Mouse (Mus musculus) inflammation-experienced regulatory T-cells, adult 6 months (primary cell): ENCODE results near the gene Herc4. TPM values are rescaled to one million over a fixed set of nuclear protein-coding genes. Genes with fewer than 3 reads are reported as not detected.
A peak's percentile ranks its signal among the peaks of the same experiment; 100 is the strongest.
"Not testable (repeated sequence)": the region's sequence is repeated elsewhere in the genome, so short reads cannot be mapped to it uniquely, and the experiment has no call there.

ENCODE experiments used
- ATAC-seq: one replicate; pipeline ENCODE4 v1.8.0; 2017
- polyA plus RNA-seq, 3 experiments: library from polyadenylated mRNA; unstranded; fragments of 100-300 nt; shearing (Covaris generic); gene quantifications; one replicate each; pipeline ENCODE4 v1.2.1; 2017

The Herc4 gene
- polyA plus RNA-seq, 3 experiments from 2014 or later = 62.9 to 89.9 (median 86.7) TPM

DNA sequence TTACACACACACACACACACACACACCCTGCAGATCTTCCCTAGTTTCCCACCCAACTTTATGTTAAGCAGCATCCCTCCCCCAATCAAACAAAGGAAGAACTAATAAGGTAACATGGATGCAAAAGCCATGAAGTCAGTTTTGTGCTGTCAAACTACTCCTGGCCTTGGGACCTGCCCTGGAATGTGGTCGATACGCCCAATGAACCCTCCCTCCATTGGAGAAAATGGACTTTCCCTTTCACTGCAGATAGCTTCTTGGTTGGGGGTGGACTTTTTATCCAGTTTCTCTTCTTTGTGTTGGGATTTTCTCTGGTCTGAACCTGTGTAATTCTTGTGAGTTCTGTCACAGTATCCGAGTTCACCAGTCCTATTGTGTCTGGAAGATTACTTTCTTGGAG, 15.1 kb downstream of the Herc4 start:
- no peak for ATAC-seq

DNA sequence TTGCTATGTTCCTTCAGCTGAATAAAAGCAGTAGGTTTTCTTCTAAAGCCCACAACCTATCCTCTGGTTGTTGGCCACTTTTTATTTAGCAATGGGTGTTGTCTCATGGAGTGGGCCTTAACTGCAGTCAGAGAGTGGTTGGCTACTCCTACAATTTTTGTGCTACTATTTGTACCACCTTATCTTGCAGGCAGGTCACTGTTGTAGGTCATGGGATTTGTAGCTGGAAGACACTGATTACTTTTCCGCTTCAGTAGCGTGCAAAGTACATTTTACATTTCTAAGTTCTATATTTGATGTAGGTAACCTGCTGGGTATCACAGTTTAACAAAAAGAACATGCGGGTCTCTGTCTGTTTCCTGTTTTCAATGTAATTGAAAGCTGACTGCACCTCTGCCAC, 15.7 kb downstream of the Herc4 start:
- ATAC-seq = no peak

DNA sequence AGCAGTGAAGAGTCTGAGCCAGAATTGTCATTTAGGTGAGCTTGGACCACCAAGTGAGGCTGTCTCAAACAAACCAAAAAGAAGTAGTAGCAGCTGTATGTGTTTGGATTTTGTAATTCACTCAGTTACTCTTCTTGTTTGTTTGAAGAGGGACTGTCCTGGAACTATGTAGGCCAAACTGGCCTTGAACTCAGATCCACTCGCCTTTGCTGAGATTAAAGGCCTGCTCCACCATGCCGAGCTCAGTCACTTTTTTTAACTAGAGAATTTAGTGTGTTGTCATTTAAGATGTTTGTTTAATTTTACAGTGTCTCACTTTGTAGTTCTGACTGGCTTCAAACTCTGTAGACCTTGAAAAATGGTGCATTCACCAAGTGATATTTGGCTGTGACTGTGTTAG, 24.3 kb downstream of the Herc4 start:
- ATAC-seq = no peak

DNA sequence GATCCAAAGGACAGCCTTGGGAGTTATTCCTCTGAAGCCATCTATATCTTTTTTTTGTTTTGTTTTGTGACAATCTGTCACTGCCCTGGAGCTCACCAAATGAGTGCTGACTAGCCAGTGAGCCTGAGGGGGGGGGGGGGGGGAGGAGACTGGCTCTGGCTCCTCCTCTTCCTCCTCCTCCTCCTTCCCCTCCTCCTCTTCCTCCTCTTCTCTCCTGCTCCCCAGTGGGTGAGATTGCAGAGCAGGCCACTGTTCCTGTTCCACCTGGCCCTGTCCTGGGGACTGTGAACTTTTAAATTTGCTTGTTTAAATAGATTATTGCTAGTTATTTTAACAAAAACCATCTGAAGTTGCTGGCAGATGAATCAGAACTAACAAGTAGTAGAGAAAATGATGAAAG, 28.8 kb downstream of the Herc4 start:
- ATAC-seq = no peak

DNA sequence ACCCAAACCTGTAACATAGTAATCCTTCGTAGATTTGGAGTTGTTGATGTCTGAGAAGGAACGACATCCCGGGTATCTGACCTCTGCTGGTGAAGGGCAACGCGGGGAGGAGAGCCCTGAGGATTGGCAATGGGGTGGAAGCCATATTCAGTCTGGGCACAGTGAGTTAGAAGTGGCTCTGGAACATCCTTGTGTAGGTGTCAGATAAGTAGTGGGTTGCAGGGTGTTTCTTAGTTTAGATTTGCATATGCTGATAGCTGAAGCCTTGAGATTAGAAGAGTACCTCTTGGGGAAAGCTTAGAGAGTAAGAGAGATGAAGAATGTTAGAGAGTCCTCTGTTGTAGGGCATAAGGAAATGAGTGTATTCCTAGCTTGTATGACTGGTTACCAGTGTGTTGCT, 29.3 kb downstream of the Herc4 start:
- ATAC-seq = no peak

DNA sequence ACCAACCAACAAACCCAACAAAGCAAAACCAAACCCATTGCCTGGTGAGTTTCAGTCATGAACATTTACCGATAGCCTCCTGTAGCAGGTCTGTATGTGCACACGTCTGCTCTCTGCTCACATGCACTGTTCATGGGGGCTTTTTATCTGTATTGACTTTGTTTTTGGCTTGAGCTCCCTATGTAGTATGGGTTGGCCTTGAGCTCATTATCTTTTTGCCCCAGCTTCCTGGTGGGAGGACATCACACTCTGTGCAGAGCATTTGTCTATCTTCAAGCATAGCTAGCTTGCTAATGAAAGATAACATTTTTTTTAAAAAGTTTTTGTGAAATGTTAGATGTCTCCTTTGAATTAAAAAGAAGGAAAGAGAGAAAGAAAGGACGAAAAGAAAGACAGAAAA, 33.4 kb downstream of the Herc4 start:
- no peak for ATAC-seq

DNA sequence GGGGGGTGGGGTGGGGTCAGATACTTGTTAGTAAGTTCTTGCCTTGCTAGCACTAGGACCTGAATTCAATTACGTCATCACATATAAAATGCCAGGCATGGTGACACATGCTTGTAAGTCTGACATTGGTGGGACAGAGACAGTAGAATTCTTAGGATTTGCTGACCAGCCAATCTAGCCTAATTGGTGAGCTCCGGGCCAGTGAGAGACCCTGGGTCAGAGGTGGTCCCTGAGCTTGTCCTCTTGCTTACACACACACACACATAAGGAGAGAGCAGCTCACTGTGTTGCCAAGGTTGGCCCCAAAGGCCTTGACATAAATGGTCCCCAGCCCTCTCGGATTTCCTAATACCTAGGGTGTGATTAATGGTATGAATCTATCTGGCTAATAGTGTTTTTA, 36.2 kb downstream of the Herc4 start:
- no peak for ATAC-seq

DNA sequence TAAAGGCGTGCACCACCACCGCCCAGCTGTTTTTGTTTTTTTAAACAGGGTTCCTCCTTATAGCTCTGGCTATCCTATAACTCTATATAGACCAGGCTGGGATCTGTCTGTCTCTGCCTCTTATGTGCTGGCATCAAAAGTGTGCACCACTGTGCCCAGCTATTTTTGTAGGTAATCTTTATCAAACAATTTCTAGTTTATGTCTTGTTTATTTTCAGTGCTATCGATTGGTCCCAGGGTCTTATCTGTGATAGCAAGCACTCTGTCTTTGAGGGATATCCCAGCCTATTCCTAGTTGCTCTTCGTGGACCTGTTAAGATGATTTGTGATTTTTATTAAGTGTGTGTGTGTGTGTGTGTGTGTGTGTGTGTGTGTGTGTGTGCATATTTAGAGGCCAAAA, 38.8 kb downstream of the Herc4 start:
- no peak for ATAC-seq

DNA sequence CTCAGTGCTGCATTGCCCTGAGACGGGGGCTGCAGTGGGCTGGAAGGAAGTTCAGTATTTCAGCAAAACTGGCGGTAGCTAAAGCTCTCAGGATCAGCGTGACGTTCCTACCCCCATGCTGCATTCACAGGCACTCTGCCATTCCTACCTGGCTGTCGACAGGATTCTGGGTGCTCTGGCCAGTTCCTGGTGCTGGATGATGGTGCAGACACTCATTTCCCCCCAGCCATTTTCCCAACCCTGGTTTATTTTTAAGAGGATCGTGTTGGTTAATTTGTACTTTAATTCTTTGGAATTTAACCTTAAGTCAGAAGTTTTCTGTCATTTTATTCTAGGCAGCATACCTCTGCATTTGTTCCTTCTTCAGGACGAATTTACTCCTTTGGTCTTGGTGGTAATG, 39.2 kb downstream of the Herc4 start:
- ATAC-seq = no peak

DNA sequence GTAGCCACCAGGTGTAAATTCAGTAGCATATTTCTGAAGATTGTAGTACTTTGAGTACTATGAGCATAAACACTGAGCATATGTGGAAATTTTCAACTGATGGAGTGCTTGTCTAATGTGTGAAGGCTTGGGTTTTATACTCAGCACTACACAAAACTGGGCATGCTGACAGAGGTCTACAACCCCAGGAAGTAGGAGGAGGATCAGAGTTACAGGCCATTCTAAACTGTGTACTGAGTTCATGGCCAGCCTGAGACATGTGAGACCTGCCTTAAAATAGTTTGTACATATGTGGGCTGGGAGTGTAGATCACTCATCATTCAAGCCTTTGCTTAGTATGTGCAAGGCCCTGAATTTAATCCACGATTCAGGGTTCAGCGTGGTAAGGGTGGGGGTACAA, 58.7 kb downstream of the Herc4 start:
- no peak for ATAC-seq

DNA sequence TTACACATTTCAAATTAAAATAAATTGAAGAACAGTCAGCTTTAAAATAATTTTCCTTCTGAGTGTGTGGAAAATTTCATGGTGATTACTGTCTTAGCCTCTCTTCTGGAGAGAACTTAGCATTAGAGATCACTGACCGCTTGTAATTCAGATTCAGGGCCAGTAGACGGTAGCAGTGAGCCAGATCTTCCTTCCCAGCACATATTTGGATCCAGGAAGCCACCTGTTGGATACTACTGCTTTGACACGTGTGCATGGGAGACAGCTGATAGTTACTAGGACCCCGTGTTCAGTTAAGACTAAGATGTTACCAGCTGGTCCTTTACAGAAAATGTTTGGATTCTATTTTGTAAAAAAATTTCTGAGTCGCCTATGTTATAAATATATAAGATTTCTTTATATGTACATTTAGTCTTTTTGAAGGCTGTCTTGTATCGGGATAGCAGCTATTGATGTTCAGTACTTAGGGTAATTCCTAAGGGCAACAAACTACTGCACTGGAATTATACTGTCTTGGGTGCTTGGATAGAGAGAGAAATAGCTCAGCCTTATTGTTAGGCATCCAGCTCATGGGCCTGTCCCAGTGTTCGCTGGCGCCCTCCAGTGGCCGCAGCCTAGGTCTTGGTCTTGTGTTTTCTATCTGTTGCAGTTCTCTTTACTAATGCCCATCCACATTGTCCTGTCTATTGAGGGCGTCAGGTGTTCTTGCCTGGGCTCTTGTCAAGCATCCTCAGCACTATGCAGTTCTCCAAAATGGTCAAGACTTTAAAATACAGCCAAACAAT, 65.2 kb downstream of the Herc4 start:
- ATAC-seq = peak; percentile 85

DNA sequence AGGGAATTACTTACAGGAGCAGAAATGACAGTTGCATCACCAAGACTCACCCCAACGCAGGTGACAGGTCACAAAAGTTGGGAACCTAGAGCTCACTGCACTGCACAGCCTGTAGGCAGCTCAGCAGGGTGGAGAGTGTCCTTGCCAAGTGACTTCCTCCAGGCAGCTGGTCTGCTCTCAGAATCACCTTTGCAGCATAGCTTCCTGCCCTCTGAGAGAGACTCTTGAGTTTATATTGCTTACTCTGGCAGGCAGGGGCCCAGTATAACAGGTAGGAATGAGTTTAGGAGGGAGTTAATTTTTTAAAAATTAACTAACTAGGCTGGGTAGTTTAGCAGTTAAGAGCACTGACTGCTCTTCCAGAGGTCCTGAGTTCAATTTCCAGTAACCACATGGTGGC, 70.1 kb downstream of the Herc4 start:
- no peak for ATAC-seq

DNA sequence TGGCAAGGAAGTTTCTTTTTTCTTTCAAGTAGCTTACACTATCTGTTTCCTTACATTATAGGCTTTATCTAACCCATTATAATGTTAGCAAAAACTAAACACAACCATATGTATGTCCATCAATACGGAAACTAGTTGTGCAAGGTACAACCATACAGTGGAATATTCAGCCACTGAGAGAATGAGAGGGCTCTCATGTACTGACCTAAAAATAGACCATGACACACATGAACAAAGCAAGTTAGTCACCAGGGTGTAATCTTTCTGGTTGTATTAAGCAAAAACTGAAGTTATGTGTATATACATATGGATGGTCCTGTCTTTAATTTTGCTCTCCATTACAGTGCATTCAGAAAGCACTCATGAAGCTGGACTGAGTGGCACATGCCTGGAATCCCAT, 83.5 kb downstream of the Herc4 start:
- no peak for ATAC-seq

DNA sequence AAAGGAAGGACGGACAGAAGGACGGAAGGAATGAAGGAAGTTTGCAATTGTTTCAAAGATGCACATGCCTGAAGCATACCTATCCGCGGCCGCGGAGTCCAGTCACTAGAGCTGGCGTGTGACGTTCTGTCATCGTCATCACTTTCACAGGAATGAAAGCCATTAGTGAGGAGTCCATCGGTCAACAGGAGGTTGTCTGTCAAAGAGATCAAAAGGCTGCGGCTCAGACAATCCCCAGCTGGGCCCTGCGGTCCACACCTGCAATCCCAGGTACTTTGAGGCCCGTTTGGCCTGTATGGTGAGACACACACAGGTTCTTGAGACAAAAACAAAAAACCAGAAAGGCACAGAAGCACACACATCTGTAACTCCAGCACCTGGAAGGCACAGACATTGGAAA, 93.3 kb downstream of the Herc4 start:
- no peak for ATAC-seq

DNA sequence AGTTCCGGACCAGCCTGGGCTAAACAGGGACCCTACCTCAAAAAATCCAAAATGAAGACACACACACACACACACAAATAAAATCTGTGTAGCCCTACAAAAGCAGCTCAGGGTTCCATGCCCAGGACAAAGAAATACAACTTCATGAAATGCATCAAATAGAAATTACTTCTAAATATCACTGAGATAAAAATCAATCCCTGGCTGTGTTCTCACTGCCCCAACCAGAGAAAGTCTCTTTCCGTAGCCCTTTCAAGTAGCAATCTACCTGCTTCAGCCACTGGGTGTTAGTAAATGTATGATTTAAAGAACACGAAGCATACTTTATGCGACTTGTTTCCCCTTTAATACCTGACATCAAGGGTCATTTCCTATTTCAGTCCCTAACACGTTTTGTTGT, 93.7 kb downstream of the Herc4 start:
- no peak for ATAC-seq

DNA sequence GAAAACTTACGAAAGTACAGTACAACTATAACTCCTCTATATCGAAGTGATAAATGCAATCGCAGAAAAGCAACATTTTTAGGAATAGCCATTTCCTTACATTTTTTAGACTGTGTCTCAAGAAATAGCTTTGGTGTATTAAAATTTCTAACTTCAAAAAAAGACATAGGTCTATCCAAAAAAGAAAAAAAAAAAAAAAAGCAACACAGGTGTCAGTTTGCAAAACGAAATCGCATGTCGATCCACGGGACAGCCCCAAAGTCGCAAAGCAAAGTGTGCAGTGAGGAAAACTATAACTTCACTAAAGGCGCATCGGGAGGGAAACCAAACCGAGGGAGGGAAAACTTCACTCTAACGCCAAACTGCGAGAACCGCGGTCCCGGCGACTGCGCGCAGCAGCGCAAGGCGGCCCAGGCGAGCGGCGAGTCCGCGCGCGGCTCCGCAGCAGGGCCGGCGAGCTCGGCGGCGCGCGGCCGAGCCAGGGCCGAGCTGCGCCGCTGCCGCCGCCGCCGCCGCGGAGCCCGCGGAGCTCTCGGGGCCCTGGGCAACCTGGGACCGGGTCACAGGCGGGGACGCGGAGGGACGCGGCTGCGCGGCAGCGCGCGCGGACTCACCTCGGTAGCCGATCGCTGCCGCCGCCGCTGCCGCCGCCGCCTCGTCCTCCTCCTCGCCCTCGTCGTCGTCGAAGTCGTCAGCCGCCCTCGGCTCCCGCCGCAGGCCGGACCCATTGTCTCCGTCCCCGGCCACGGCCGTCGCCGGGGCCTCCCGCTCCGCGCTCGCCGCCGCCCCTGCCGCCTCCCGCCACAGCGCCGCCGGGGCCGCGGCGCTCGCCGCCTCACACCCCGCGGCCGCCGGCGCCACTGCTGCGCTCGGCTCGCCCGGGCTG, 94.6 kb downstream of the Herc4 start:
- ATAC-seq = peak; percentile 57

DNA sequence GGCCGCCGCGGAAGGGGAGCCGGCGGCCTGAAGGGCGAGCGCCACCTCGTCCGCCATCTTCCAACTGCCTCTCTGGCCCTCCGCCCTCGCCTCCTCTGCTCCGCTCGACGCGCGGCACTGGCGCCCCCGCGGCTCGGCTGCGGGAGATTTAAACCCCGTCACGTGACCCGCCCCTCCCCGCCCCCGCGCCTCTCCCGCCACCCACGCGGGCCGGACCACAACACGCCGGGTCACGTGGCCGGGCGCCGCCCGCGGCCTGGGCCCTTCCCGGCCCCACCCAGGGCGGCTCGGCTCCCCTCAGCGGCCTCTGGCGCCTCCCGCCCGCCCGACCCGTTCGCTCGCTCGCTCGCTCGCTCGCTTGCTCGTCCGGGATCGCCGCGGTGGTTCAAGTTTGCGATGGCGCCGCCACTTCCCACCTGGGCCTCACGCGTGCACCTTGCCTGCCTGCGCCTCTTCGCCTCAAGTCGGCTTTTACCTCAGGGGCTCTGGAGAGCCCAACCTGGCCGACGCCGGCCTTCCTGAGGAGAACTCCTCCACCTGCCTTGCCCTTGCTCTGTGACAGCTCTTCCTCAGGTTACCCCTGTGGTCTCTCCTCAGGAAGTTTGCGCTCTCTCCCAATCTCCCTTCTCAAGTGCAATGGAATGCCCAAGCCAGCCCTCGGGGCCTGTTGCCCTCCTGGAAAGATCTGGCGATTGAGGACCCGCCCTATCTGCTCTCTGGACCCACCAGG, 95.5 kb downstream of the Herc4 start:
- ATAC-seq = peak; percentile 53

DNA sequence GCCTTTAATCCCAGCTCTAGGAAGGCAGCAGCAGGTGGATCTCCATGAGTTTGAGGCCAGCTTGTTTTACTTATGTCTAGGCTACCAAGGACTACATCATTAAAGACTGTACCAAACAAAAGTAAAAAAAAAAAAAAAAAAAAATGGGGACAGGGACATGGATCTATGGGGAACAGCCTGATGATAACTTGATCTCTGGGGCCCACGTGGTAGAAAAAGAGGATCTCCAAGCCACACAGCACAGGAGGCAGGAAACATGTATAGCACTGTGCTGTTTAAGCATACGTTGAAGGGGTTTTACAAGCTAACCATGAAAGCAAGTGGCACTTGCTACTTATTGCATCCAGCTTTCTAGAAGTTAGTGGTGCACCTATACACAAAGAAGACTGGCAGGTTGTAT, 97.7 kb downstream of the Herc4 start:
- ATAC-seq = no peak

DNA sequence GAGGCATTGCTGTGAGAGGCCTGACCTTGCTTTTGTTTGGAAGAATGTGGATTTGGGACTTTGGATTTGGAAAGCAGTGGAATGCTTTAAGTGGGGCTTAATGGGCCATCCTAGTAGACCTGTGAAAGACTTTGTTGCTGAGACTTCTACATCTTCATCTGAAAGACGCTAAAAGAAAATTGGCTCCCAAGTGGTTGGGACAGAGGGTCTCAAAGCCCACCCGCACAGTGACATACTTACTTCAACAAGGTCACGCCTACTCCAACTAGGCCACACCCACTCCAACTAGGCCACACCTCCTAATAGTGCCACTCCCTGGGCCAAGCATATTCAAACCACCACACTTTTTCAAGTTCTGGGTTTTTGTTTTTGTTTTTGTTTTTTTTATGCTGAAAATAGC, 101.1 kb downstream of the Herc4 start:
- no peak for ATAC-seq

DNA sequence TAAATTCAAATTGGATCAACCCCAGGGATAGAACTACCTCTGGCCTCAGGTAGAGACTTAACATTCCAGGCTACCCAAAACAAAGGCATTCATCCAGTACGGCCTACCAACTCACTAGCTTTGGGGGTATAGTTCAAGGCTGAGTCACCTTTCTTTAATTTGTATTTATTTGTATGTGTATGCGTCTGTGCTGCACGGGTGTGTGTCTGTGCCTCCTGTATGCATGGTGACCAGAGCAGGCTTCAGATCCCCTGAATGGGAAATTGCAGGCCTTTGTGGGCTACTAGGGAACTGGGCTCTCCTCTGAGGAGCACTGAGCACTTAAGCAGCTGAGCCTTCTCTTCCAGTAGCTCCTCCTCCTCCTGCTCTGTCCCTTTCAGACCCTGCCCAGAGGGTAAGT, 104.7 kb downstream of the Herc4 start:
- ATAC-seq = no peak

DNA sequence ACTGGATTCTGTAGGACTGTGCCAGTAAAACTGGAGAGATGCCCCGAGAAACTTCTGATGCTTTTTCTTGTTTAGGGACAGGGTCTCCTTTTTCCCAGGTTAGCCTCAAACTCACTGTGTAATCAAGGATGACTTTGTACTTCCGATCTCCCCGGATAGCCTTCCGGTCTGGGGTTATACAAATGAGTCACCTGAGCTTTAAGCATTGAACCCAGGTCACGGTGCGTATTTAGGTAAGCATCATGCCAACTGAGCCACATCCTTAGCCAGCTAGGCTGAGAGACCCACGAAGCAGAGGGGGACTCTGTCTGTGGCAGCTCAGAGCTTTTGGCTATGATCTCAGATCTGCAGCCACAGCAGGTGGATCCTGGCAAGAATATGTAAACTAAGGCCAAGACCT, 107.1 kb downstream of the Herc4 start:
- no peak for ATAC-seq

DNA sequence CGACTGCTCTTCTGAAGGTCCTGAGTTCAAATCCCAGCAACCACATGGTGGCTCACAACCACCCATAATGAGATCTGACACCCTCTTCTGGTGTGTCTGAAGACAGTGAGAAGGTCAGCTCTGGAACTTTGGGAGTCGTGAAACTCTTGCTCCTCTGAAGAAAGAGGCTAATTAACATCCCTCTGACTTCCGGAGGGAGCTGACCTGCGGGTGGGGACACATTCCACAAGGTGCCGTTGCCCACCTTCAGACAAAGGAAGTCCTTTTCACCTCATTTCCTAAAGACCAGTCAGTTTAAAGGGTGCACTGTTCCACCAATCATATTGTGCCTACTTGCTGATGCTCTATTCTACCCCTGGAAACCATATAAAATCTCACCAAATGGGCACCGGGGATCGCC, 107.5 kb downstream of the Herc4 start:
- not testable (repeated sequence) for ATAC-seq

DNA sequence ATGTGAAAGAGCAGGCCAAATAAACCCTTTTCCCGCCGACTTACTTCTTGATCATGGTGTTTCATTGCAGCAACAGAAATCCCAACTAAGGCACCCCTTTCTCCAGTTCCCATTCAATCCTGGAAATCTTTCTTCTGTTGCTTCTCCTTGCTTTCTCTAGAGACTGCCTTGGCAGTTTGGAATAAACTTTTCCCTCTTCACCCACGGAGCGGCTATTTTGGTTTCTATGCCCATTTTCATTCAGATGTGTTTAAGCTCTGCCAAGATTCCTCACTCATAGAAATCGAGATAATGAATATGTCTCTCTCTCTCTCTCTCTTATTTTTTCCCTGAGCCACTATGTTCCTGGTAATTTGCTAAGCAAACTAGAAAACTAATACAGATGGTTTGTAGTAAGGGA, 108.5 kb downstream of the Herc4 start:
- no peak for ATAC-seq

DNA sequence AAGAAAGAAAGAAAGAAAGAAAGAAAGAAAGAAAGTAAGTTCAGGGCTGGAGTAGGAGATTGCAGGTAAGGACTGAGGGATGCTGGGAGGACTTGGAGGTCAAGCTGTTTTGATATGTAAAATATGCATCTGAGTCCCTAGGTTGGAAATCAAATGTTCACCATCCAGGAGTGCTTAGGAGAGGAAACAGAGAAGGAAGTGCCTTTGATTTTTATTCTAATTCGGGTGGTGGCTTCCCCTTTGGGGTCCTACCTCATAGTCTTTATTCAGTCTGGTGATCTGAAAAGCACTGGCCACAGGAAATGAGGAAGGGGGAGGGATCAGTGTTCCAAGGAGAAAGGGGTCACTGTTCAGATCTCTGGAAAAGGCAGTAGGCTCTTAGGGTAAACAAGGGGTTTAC, 116.9 kb downstream of the Herc4 start:
- no peak for ATAC-seq
